Mouse (Mus musculus) c-Kit-negative CD71-positive TER-119-positive erythroid progenitor cells, embryonic 14.5 days (primary cell): Measurements from ENCODE around the gene Olfr177.

ENCODE experiments used
- DNase-seq: peaks from one replicate; pipeline ENCODE4 v3.0.0-alpha.2; 2013; ENCODE audit warnings: low read depth, low spot score

Gene Olfr177

DNA sequence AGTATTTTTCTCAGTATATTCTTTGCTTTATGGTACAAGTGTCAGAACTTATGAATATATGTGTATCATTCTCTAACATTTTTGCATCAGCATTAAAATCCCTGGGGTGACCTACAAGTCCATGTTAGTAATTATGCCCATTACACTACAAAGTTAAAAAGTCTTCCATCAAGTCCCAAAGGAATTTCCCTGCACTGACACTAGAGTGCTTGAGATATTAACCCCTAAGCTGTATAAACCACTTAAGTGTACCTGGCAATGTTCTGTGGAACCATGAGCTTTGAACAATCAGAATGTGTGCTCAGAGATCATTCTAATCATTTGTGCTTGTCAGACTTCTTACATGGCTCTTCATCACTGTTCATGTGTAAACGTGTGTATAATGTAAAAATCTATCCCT, at the start of gene Olfr177:
Gene Olfr177 (minus strand): TSS at position 101 of the 400 bp plus-strand sequence.
- no peak for DNase-seq

DNA sequence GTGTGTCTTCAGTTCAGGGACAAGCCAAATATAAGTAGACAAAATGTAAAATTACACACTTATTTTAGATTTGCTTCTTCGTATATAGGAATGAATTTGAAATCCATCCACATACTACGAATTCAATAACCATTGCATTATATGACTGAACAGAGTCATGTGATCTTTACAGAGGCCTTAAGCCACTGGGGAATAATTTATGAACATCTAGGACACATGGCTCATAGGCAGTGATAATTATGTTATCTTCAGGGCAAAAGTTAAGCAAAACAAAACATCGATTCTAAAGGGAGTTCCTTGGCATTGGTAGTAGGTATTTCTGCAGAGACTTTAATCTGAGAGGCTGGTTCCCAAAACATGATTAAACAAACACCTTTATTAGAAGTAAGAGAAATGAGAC, 17.4 kb upstream of the Olfr177 start, which contains the start of gene Olfr178:
Gene Olfr178 (minus strand): TSS at position 101 of the 400 bp plus-strand sequence.
- no peak for DNase-seq

DNA sequence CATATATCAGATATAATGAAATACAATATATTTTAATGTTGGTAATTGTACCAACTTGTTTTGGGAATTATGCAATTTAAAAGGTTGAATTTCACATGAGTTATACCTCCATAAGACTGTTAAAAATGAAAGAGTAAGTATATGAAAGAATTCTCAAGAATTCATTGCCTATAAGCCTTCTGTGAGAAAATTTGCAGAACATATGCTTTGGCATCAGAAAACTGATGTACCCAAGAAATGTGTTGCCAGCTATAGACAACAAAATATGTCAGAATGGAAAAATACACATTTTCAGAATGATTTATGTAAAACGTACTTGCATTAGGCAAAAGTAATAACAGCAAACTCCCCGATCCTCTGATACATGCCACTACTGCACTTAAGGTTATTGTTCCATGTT, 9.8 kb upstream of the Olfr177 start:
- no peak for DNase-seq

DNA sequence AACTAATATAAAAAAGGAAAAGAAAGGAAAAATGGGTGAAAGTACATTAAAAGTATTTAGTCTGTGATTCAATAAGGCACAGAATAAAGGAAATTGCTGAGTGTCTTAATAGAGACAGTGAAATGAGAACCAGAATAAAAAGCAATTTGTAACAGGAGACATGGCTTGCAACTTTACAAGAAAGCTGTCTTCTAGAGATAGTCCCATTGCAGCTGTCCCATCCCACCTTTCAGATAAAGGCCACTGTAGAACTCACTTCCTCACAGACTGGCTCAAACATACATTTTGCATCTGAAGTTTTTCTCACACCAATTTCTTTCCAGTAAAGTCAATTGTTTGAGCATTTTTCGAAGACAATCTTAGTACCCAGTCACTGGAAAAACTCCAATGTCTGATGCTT, 13.1 kb downstream of the Olfr177 start:
- no peak for DNase-seq

DNA sequence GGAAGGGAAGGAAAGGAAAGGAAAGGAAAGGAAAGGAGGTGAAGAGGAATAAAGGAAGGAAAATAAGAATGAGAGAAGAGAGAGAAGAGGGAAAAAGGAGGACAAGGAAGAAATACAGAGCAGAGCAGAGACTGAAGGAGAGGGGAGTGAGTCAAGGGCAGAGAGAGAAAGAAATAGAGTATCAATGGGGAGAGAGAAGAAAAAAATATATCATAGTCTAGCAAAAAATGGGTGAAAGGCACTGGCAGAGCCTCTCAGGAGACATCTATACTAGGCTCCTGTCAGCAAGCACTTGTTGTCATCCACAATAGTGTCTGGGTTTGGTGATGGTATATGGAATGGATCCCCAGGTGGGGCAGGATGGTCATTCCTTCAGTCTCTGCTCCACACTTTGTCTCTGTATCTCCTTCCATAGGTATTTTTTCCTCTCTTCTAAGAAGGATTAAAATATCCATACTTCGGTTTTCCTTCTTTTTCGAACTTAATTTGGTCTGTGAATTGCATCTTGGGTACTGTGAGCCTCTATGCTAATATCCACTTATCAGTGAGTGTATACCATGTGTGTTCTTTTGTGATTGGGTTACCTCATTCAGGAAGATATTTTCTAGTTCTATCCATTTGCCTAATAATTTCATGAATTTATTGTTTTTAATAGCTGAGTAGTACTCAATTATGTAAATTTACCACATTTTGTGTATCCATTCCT, 14.4 kb downstream of the Olfr177 start:
- DNase-seq: no peak

DNA sequence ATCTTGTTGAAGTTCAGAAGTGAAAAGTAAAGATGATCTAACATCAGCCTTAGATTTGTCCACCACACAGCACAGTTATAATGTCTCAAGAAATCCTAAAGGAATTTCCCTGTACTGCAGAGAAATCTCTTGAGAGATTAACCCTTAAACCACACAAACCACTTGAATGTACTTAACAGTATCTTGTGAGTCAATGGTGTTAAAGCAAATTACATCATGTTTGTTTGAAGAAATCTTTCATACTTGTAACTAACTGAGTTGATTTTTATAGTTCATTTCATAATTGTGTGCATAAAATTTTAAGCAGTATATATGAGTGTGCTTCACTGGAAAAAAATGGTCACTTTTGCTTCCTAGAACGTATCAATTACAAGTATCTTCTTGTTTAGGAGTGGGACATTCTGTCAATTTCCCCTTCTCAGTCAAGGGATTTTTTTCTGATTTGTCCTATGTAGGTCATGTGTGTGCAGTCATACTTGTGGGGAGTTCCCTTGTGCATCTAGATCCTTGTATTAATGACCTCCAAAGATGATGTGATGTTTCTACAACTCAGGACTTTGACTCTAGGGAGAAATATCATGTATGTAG, 47.7 kb downstream of the Olfr177 start, which contains the start of gene Olfr175-ps1:
Gene Olfr175-ps1 (minus strand): TSS at position 51 of the 588 bp plus-strand sequence.
- no peak for DNase-seq
